Mouse (Mus musculus) v-Abl transformed pro-B cells (cell line): ENCODE measurements at regions not wholly inside any gene's neighbourhood (a gene's known extent, or its start where the extent isn't known, plus 50 kb on each side); places are given as distances from the start of the nearest gene placed in this dataset.
"Not testable (repeated sequence)": the region's sequence is repeated elsewhere in the genome, so short reads cannot be mapped to it uniquely, and the experiment has no call there.

Source experiments
- in situ Hi-C, 2 experiments: fragments of 400-800 bp; cut with MboI; formaldehyde crosslinking; loops; one replicate each; pipeline ENCODE4 v1.15.1; 2025; ENCODE audit not compliant: unreplicated experiment in 2 of 2

DNA sequence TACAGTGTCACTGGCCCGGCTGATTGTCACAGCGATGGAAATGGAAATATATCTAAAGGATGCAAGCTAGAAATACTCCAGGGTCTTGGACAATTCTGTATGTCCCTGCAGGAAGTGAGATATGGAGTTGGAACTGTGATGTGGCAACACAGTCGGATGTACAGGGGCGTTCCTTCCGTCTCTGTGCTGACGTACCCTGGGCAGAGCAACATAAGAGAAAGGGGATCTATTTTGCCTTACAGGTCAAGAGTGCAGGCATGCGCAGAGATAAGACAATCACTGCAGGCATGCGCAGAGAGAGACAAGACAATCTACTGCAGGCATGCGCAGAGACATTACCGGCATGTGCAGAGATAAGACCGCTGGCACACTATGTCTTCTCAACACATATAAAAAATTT is 247.6 kb downstream of the Diras2 start:
- in situ Hi-C loops: no loop called here

- in situ Hi-C loops: no loop called here
Measured at GRCm38 (mm10) chr13:52284026-52284801, 246.9 kb downstream of the Diras2 start.

DNA sequence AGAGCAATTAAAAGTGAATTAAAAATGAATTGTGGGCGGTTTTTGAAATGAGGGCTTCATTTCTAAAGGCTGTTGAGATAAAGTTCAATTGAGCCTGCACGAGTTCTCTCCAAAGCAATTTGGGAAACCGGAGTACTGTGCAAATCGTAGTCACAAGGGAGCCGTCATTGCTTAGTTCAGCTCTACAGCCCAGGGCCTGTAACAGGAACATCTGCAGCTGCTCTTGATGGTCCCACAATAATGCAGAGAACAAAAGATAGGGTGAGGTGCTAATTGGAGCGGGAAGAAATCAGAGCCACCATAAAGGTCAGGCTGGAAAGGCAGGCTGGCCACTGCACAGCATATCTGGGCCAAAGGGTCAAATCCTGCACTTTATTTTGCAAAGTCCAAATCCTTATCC is 242.7 kb downstream of the Diras2 start:
- in situ Hi-C loops: no loop called here

DNA sequence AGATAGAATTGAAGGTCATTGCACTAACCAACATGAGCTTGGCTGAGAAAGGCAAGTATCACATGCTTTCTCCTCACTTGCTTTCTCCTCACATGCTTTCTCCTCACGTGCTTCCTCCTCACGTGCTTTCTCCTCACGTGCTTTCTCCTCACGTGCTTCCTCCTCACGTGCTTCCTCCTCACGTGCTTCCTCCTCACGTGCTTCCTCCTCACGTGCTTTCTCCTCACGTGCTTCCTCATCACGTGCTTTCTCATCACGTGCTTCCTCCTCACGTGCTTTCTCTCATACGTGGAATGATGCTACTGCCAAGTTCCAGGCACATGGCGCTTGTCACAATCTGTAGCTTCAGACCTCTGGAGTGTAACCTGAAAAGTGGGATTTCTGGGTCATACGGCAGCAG is 235.2 kb downstream of the Diras2 start:
- in situ Hi-C loops: no loop called here

DNA sequence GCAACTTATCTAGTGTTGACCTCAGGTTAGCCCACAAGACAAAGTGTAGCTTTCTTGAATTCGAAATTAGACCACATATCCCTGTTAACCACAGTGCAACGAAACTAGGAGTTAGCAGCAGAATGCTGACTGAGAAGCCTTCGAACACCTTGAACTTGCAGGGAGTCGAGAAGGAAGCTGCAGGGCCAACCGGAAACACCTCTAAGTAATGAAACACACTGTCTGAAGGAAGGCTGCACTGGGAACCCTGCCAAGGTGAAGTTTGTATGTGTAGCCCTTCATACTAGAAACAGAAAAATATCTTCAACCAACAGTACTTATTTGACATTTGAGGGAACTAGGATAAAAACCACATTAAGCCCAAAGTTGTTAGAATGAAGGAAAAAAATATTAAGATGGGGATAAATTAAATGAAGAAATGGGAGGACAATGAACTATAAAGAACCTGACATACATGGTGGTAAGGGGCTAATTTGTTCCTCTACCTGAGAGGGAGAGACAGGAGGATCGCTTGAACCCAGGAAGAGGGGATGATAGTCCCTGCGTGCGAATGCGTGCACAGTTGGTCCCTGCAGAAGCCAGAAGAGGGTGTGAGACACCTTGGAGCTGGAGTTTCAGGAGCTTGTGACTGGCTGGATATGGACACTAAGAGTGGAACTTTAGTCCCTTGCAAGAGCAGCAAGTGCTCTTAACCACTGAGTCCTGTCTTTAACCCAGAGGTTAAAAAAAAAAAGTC is 234.4 kb downstream of the Diras2 start:
- in situ Hi-C loops: no loop called here

DNA sequence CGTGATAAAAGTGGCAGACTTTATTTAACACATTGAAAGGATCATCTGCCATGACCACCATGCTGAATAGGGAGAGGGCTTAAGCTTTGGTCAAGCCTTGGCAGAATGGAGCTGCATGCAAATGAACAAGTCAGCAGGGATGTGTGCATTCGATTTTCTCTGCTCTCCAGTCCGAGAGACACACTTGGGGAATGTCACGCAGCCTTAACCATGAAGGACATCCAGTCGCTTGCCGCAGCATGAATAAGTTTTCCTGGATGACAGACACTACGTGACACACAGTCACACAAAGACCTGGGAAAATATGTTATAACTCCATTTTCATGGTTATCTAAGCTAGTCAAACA is 233.8 kb downstream of the Diras2 start:
- in situ Hi-C loops: no loop called here

GRCm38 (mm10) chr13:52298362-52298761 is 232.7 kb downstream of the Diras2 start:
- in situ Hi-C loops: no loop called here

DNA sequence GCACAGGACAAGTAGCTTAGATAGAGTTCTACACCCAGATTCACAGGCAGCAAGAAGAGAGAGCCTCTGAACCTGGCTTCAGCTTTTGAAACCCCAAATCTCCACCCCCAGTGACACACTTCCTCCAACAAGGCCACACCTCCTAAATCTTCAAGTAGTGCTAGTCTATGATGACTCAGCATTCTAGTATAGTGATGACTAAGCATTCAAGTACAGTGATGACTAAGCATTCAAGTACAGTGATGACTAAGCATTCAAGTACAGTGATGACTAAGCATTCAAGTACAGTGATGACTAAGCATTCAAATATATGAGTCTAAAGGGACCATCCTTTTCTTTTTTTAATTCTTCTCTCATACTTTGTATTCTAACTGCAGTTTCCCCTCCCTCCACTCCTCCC is 225.8 kb downstream of the Diras2 start:
- in situ Hi-C loops: not testable (repeated sequence)

GRCm38 (mm10) chr13:52306783-52307440 is 224.2 kb downstream of the Diras2 start:
- in situ Hi-C loops: no loop called here

- in situ Hi-C loops: no loop called here
Measured at GRCm38 (mm10) chr13:52310954-52311353, 220.1 kb downstream of the Diras2 start.

- in situ Hi-C loops: no loop called here
Measured at GRCm38 (mm10) chr13:52318276-52318675, 212.8 kb downstream of the Diras2 start.

- in situ Hi-C loops: no loop called here
Measured at GRCm38 (mm10) chr13:52323691-52324090, 207.4 kb downstream of the Diras2 start.

- in situ Hi-C loops: not testable (repeated sequence)
Measured at GRCm38 (mm10) chr13:52324378-52324777, 206.7 kb downstream of the Diras2 start.

GRCm38 (mm10) chr13:52325647-52326046 is 205.4 kb downstream of the Diras2 start:
- in situ Hi-C loops: not testable (repeated sequence)

DNA sequence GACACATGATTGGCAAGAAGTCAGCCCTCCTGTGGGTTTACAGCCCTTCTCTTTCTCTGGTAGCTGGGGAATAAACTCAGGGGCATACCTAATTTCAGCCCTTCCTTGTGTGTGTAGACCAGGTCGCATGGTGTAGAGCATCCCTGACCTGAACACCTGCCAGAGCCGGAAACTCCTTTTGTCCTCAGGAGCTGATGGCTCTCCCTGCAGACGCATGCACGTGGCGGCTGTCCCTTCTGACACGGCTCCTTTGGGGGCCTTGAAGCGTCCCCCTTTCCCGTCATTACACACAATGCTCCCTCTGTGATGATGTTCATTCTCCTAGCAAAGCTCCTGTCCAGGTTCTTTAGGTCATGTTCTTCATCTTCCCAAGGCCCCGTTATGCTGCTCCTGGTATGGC is 203.3 kb downstream of the Diras2 start:
- in situ Hi-C loops: no loop called here

- in situ Hi-C loops: no loop called here
Measured at GRCm38 (mm10) chr13:52328766-52329165, 202.3 kb downstream of the Diras2 start.

- in situ Hi-C loops: no loop called here
Measured at GRCm38 (mm10) chr13:52331068-52331467, 200.0 kb downstream of the Diras2 start.

DNA sequence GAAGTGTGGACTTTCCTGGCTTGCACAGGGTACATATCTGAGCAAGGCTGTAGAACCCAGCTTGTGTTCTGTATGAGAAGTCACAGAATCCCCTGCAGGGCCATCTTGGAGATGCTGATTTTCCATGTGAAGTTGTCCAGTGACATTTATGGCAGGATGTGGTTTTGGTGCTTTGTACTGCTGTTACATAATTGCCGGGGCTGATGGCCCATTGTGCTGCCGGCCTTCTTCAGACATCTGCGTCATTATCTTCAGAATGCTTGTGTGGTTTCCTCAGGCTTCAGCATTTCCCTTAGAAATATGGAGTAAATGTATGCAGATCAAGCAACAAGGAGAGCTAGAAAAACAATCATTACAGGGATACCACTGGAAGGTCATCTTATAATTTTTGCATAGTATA is 196.1 kb downstream of the Diras2 start:
- in situ Hi-C loops: no loop called here

DNA sequence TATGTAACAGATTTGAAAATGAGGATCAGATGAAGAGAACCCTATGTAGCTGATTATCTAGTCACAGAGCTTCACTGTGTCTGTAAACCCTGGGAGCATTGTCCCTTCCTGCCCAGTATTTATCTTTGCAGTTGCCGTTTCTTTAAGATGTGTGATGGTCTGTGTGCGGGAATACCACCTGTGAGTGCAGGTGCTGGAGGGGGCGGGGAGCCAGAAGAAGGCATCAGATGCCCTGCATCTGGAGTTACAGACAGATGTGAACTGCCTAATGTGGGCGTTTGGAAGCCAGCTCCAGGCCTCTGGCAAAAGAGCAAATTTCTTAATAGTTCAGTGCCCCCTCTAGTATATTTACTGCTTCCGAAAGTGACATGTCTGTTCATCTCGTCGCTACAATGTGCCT is 193.1 kb downstream of the Diras2 start:
- in situ Hi-C loops: no loop called here

DNA sequence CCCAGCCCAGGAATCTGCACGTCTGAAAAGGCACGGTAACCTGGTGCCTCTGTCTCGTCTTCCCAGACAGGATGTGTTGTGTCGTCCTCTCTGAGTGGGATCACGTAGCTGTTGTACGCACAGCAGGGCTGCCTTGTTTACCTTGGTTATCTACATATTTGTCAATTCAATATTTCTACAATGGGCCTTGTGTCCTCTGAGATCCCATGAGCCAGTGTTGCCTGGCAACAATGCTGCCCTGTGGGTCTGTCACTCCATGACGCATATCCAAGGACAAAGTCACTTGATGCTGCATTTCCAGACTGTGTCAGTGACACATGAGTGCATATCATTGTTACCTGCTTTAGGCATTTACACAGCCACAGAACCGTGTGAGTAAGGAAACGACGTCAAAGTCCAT is 191.9 kb downstream of the Diras2 start:
- in situ Hi-C loops: no loop called here

DNA sequence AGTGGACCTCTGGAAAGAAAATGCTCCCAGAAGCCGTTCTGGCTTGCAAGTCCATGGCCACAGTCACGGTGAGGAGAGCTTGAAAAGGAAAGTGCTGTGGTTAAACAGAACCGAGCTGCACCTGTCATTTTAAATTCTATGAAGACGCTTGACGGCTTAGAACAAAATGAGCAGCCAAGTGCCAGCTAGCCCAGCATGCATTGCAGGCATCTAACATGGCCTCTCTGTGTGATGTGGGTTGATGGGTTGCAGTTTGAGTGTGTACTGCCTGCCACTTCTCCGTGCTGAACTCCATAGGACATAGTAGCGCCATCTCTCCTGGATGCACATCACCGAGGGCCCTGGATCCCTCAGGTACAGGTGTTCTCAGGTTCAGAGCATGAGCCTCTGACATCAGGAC is 189.1 kb downstream of the Diras2 start:
- in situ Hi-C loops: no loop called here

- in situ Hi-C loops: no loop called here
Measured at GRCm38 (mm10) chr13:52344383-52344782, 186.7 kb downstream of the Diras2 start.
